Mouse (Mus musculus): ENCODE measurements around the gene Syf2.

Gene Syf2

DNA sequence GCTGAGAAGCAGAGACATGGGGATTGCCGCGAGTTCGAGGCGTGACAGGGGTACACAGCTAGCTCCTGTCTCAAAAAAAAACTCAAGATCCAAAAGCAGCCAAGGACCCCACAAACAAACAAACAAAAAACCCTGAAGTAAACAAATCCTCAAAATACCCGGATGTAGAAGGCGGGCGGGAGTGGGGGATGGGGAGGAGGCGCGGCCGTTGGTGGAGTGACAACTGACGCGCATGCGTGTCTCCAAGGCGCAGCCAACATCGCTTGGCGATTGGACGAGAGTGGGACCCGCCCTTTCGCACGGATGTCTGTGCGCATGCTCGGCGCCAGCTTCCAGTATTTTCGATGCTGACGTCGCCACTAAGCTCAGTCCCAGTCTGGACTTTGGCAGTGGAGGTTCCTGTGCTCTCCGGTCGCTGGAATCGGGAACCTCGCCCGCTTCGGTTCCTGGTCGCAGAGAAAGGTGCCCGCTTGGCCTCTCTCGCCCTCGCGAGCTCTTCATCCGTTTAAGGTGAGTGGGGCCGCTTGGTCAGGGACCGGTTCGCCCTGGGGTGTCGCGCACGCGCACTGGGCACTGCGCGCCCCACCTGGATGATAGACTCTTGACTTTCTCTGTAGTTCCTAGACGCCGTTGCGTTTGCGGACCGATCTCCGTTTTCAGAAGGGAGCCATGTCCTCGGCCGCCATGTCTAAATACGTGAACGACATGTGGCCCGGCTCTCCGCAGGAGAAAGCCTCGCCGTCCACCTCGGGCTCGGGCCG, 7.3 kb upstream of the Syf2 start, which contains the start of gene Rsrp1:
Gene Rsrp1, plus strand, starts transcription at position 335 of the 761 bp plus-strand sequence.
- DNase-seq (ENCODE audit: low read depth, low spot score): peak; percentile 96

GRCm38 (mm10) chr4:134924019-134924741, 6.5 kb upstream of the Syf2 start:
- no peak for DNase-seq (ENCODE audit: low read depth, low spot score)

DNA sequence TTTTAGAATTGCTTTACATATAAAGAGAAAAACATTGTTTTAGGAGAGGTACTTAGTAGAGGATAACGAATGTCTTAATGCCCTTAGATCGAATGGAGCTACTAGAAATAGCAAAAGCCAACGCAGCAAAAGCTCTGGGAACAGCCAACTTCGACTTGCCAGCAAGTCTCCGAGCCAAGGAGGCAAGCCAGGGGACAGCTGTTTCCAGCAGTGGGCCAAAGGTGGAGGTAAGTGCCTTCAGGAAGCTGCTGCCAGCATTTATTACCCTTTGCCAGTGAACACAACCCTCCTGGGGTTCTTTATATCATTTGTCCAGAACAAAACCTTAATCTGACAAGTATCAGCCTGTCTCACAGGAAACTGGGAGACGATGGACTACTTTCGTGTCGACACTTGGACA, 5.5 kb upstream of the Syf2 start:
- no peak for DNase-seq (ENCODE audit: low read depth, low spot score)

DNA sequence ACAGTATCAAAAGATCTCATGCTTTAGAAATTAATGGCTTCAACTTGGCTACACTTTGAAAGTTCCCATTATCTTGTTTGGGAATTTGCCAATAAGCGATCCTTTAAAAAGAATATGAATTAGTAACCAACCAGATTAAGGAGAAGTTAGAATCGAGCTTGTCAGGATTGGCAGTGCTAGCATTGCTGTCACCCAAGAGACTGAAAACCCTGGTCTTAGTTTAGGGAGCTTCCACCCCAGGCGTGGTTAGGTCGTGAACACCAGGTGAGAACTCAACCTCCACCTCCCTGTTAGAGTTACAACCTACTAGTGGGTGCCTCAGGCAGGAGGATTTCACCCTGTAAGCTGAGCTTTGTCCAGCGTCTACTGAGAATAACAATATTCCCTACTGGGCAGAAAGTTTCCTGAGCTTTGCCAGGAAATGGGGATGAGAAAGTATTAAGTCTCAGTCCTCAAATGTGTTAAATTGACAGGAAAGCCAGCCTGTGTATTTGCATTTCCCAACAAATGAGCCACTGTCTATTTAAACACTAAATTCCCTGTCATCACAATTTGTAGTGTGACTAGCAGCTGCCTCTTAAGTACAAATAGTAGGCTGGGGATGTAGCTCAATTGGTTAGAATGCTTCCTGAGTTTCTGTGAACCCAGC, 2.8 kb upstream of the Syf2 start:
- no peak for DNase-seq (ENCODE audit: low read depth, low spot score)

GRCm38 (mm10) chr4:134928464-134928836, 2.2 kb upstream of the Syf2 start:
- no peak for DNase-seq (ENCODE audit: low read depth, low spot score)

DNA sequence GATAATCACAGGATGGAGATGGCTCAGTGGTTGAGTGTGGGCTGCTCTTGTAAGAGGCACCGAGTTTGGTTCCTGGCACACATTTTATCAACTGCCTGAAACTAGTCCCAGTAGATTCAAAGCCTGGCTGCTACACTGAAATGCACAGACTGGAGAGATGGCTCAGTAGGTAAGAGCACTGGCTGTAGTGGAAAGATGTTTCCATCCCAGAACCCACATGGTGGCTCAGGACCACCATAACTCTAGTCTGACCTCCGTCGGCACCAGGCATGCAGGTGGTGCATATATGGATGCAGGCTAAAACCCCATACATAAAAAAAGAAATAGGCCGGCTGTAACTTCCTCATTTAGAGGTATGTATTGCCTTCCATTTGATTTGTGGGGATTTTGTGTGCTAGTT, 1.2 kb upstream of the Syf2 start:
- no peak for DNase-seq (ENCODE audit: low read depth, low spot score)

DNA sequence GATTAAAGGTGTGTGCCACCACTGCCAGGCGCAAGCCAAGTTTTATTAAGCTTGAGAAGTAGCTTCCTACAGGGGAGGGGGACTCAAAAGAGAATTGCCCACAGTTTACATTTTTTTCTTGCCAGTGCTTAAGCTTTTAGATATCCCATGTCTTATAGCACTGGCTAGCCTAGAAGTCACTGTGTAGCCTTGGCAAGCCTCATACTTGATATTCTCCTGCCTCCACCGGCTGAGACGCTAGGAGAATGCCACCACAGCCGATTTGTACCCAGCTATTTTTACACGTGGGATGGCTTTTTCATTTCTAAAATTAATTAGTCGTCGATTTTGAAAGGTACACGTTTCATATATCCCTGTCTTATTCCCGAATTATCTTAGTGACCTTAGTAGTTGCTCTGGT, 508 bp upstream of the Syf2 start:
- DNase-seq (ENCODE audit: low read depth, low spot score): no peak

DNA sequence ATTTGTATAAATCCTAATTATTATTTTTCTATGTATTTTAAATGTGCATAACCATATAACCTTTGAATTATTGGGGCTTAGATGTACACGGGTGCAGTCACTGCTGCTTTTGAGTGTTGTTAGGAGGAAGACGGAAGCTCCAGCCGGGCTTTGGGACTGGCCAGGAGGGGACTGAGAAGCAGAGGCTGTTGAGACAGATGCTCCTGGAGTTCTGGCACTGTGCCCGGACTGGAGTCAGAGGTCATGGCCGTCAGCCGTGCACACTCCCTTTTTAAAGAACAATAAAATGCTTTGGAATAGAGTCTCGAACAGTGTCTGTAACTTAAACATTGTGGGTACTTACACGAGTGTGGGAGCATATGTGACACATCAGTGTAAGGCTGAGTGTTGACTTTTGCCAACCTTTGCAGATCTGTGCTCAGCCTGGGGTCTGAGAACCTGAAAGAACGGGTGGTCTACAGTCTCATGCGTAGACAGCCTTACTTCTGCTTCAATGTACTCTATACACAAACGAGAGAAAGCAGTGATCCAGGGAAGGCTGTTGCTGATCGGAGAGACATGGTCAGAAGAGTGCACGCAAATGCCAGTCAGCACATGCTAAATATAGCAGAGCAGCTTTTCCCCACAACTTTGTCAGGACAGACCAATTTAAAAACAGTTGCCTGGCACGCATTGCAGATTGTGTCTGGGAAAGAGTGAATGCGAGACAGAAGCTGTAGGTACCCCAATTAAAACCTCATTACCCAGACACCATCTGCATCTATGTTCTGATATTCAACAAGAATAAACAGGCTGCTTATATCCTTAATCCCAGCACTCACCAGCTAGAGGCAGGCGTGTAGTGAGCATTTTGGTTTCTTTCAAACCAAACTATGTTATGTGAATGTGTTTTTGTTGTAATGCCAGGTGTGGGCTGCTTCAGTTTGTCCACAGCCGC, 6.8 kb downstream of the Syf2 start:
- DNase-seq (ENCODE audit: low read depth, low spot score): no peak

DNA sequence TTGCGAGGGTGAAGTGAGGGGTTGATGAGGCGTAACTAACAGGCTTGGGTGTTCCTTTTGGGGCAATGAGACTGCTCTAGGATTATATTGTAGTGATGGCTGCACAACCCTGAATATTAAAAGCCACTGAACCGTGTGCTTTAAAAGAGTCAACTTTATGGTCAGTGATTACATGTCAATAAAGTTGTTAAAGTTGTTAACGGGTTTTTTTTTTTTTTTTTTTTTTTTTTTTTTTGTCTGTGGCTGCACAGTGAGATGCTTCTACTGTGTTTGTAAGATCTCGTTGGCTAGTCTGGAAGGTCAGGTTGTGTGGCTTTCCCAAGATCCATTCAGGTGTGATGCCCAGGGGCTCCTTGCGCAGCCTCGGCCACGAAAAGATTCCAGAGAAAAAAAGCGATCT, 9.2 kb downstream of the Syf2 start:
- no peak for DNase-seq (ENCODE audit: low read depth, low spot score)

GRCm38 (mm10) chr4:134943758-134944538, 13.2 kb downstream of the Syf2 start:
- no peak for DNase-seq (ENCODE audit: low read depth, low spot score)

GRCm38 (mm10) chr4:134946024-134946744, 15.5 kb downstream of the Syf2 start:
- no peak for DNase-seq (ENCODE audit: low read depth, low spot score)

DNA sequence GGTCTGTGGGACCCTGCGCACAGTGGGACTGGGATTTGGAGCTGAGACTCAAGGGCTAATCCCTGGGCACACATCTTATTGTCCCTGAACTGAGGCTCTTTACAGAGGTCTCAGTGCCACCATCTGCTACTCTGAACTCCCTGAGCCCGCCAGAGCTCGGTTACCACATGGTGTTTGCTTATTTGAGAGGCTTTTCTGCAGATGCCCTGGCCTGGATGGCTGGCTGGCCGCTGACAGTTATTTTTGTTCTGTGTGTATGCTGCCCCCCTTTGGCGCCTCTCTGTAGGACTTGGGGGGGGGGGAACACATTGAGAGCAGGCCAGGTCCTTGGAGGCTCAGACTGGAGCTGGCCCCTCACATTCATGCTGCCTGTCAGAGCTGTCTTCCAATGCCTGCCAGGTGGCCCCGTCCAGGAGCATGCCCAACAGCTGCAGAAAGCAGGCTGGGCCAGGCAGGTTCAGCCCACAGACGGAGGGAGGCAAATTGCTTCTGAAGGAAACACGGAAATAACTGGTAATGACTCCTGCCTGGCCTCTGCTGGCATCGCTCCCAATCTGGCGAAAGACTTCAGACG, 19.9 kb downstream of the Syf2 start:
- no peak for DNase-seq (ENCODE audit: low read depth, low spot score)

GRCm38 (mm10) chr4:134954461-134954860, 23.8 kb downstream of the Syf2 start:
- DNase-seq (ENCODE audit: low read depth, low spot score): no peak

DNA sequence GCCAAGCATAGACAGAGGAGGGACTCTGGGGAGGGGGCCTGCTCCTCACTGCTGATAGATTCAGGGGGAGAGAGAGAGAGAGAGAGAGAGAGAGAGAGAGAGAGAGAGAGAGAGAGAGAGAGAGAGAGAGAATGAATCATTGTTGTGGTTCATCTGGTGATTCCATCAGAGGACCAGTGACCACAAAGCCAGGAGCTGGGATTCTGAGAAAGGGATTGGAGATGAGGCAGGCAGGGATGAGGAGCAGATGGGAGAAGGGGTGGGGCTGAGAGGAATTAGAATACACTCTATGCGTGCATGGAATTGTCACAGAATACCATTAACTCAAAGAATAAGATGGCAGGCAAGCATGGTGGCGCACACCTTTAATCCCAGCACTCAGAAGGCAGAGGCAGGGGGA, 24.5 kb downstream of the Syf2 start:
- no peak for DNase-seq (ENCODE audit: low read depth, low spot score)

DNA sequence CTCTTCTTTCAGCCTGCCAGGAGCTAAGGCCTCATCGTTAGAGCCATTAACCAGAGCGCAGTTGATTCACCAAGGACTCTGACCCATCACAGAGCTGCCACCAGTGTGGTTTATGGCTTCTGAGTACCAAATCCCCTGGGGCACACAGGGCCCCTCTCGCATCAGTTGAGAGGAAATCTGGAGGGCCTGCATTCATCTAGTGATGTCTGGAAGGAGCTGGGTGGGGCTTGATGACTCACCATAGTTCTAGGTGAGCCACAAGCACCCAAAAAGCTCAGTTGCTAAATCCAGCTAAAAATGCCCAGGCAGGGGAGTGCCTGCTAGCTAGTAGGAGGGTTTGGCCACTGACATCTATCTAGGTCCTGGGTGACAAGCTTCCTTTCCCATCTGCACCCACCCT, 25.1 kb downstream of the Syf2 start:
- DNase-seq (ENCODE audit: low read depth, low spot score): no peak

- DNase-seq (ENCODE audit: low read depth, low spot score): no peak
These were observed 25.6 kb downstream of the Syf2 start for GRCm38 (mm10) chr4:134956328-134956727.

DNA sequence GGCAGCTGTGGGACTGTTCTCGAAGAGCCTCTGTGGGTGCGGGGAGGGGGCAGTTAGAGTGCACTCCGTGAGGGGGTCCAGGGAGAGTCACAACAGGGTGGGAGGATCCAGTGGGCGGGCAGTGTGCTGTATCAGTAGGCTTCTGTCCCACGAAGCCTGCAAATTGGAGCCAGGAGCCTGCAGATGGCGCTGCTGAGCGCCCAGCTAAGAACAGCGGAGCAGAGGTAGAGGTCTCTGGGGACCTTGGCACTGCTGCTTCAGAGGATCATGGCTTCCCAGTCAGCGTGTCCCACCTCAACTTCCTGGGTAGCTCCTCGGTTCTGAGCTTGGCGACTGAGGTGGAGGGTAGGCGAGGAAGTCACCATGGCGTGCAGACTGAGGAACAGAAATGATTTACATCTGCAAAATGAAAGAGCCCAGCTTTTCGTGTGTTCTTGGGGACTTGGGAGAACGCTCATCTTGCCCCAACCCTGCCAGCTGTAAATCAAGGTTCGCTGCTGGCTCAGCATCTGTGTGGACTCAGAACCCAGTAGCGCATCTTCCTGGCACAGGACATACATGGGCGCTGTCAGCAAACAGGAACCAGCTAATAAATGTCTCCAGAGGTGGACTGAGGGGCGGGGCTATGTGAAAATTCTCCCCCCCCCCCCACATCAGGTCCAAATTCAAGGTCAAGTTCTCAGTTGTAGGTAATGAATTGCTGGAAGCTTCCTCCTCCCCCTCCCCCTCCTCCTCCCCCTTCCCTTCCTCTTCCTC, 32.5 kb downstream of the Syf2 start:
- no peak for DNase-seq (ENCODE audit: low read depth, low spot score)

- no peak for DNase-seq (ENCODE audit: low read depth, low spot score)
These were observed 37.3 kb downstream of the Syf2 start for GRCm38 (mm10) chr4:134967887-134968604.
